Mouse (Mus musculus): Measurements from ENCODE around the gene Dnajc10.

Gene Dnajc10

DNA sequence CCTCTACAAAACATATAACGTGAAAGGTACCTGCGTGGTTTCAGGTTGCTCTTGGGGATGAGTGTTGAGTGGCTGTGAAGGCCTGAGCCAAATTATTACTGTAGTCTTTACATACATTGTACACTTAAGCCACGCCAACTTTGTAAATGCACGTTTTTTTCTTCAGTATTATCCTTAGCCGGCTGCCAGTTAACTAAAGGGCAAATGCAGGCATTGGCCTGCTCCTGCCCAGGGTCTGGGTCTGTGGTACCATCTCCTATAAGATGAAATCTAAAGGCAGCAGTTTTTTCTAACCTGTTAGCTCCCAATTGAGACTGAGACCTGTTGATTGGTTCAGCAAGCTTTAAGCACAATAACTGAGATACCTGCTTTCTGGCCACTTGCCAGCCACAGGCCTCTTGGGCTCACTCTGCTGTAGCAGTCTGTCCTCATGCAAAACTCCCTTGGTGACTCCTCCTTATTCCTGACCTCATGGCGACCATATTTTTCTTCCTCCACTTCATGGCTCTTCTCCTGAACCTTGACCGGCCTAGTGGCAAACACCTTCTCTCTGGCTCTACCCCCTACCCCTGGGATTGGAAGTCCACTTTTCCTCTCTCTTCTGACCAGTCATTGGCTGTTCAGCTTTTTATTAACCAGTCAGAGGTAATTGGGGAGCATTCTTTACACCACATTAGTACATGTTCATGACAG is 13.8 kb downstream of the Dnajc10 start:
- in situ Hi-C loops (cut with MboI, MseI), result loop anchor here (10.0 kb wide), 1 partner anchor 326 kb away; no protein-coding TSS in a partner anchor

- in situ Hi-C loops (cut with MboI, MseI), result no loop called here
Measured at GRCm38 (mm10) chr2:80340537-80340936, 25.3 kb downstream of the Dnajc10 start.

DNA sequence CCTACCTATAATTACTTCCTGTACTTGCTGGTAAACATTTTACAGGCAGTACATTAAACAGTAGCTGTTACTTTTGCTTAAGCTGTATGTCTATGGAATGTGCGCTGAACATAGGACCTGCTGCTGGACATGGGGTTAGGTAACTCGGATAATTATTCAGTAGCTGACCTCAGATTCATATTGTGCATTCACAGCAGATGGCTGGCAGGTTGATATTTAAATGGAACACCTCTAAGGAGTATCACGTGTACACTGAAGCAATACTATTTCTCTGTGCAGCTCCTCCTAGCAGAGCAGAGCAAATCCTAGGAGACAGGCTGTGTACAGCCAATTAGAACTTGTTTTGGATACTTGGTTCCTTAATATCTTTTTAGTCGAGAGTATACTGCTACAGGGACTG is 39.3 kb downstream of the Dnajc10 start:
- in situ Hi-C loops (cut with MboI, MseI), result no loop called here

DNA sequence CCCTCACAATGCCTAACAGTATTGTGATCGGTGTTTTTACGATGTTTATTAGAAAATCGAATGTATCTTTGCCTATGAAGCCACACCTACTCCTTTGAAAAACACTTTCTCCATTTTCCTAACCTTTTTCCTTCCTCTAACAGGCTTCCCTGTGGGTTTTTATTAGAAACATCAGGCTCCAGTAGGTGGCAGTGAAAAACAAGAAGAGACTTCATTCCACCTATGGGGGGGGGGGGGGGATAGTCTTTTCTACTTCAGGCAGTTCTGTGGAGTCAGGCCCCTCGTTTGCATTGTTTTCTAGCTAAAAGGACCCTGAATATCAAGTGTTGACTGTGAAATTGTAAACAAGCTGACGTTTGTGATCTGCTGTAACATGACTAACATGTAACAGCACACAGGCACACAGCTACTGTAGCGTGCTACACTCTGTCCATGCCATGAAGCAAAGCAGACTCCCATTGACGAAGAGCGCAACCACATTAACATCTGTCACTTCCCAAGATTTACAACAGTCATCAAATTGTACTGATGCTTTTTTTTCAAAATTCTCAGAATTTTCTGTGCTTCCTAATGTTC is 41.5 kb downstream of the Dnajc10 start:
- in situ Hi-C loops (cut with MboI, MseI), result no loop called here

GRCm38 (mm10) chr2:80371458-80371857 is 56.2 kb downstream of the Dnajc10 start:
- in situ Hi-C loops (cut with MboI, MseI), result loop anchor here (10.0 kb wide), 1 partner anchor 93 kb away; no protein-coding TSS in a partner anchor

DNA sequence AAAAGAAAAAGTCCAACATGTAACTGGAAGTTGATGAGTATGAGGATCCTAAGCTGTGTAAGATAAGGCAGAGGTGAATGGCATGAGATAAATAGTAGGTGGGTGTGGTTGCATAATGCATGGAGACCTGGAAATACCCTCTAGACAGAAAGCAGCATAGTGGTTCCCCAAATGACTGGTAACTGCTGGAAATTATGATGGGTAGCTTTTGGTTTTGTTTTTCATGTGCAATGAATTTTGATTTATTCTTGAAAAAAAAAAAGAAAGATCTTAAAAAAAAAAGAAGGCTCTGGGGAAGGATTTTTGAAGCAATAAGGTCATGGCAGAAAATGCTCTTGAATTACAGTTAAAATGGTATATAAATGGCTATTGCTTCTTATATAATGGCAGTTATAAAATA is 59.6 kb downstream of the Dnajc10 start:
- in situ Hi-C loops (cut with MboI, MseI), result loop anchor here (10.0 kb wide), 1 partner anchor 90 kb away; no protein-coding TSS in a partner anchor

DNA sequence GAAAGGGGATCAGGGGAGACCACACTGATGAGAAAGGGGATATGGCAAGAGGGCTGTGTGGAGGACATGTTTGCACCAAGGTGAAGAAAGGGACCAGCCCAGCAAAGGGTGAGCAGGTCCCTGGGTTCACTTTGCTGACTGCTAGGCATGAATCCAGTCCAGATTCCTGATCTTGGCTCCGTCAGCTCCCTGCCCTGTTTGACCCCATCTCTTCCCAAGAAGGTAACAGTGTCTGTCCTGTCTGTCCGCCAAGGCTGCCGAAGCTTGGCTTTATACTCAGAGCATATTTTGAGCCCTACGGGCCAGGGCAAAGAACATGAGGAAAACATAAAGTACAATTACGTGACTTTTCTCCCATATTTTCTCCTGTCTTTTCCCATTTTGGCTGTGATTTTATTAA is 64.6 kb downstream of the Dnajc10 start:
- in situ Hi-C loops (cut with MboI, MseI), result loop anchor here (10.0 kb wide), 1 partner anchor 85 kb away; no protein-coding TSS in a partner anchor

DNA sequence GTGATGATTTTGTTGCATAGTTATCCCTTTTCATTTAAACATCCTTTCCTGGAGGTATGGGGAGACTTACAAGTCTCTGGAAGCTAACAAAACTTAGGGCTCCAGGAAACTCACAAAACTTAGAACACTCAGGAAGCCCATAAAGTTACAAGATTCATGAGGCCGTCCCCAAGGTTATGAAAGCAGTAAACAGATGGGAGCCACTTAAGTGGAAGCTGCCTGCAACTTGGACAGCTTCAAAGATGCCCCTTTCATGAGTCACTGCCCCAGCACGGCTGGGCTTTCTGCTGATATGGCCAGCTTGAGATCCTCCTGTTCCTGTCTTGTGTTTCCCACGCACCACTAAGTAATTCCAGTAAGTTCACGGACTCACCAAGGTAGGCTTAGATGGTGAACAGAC is 69.2 kb downstream of the Dnajc10 start:
- in situ Hi-C loops (cut with MboI, MseI), result no loop called here

DNA sequence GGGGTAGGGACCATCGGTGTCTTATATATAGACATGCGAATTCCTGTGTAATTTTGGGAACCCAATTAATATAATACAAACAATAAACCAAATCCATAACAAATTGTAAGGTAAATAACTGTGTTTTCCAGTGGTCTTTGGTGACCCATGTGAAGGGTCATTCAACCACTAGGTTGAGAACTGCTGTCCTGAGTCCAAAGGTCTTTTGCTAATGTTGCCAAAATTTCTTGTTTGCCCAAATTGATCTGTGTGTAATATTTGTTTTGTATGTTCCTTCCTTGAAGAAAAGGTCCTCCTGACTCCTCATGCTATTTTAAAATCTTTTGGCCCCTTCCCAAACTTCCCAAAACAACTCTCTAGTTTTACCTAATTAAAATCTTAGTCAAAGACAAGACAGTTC is 71.0 kb downstream of the Dnajc10 start:
- in situ Hi-C loops (cut with MboI, MseI), result no loop called here

DNA sequence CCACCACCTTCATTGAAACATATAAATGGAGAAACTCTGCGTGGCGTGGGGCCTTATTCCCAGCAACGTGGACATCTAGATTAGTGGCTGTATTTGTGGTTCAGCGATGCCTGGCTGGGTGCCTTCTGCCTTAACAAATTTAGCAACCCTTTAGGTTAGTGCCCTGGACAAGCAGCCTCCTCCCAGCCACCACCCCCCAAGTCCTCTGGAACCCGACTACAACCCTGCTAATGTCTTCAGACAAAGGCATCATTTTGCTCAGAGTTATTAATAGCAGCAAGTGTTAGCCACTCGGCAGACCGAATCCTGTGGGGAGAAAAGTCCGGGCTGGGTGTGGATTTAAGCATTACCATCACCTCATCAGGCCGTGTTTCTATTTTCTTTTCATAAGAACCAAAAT is 72.4 kb downstream of the Dnajc10 start:
- in situ Hi-C loops (cut with MboI, MseI), result no loop called here

DNA sequence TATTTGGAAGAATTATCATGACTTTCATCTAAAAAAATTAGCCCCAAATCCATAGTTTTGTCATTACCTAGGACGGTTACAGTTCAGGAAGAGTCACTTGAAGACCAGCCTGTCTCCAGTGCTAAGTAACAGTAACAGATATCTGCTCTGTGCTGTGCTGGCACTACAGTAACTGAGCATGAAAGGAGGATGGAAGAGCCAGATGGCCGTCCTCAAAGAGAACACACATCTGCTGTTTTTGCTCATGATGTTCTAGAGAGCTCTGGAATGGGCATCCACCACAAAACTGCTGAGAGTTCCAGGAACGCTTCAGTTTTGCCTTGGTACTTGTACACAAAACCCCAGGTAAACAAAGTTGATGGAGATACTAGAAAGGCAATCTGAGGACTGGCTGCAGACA is 73.1 kb downstream of the Dnajc10 start:
- in situ Hi-C loops (cut with MboI, MseI), result no loop called here

DNA sequence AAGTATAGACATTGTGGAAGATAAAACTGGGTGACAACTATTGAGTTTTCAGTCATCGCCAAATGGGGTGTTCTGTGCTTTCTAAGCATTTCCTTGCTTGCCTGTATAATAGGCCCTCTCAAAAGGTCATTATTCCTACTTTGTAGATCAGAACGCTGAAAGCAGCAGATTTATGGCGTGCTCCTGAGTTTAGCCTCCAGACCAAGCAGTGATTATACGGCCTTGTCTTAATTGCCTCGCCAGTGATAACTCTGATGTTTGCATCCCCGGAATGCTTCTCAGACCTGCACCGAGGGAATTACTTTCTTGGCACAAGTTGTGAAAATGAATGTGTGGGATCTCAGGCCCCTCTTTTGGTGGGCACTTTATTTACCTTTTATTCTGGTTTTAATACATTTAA is 80.8 kb downstream of the Dnajc10 start:
- in situ Hi-C loops (cut with MboI, MseI), result no loop called here

DNA sequence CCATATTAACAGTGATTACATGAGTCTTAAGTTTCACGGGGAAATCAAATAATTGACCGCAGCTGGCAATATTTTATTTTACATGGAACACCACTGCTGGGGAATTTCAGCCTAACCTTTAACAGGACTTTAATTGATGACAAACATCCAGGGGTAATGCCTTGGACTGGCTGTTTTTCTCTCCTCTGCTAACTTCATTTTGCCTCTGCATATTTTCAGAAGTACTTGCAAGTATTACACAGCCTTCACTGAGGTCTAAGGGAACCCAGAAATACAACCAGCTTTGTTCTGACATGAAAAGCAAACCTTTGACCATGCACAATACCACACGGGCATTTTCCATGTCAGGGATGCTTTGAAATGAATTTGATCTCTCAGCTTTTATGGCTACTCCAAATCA is 81.6 kb downstream of the Dnajc10 start:
- in situ Hi-C loops (cut with MboI, MseI), result no loop called here

DNA sequence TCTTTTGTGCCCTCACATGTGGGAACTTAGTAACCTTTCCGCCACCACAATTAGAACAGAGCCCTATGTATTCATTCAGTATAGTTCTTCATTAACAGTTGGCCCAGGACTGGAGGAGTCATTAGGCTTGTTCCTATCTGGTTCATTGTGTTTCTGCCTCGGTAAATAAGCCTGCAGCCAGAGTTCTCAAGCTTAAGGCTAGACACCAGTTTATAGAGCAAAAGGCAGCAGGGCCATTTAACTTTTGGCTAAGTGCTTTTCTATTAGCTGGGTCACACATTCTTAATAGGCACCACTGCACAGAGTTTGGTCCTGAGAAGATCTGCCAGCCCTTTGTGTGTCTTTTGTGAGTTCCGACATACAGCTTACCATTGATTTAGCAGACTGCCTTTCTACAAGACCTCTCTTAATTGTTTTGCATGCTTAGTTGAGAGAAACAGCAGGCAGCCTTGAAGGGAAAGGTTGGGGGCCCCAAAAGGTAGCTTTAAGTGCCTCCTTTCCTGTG is 83.4 kb downstream of the Dnajc10 start:
- in situ Hi-C loops (cut with MboI, MseI), result no loop called here

Measured in T-helper 2 cell (primary cell).